Mouse (Mus musculus): ENCODE results near the gene Ramac. TPM values are rescaled to one million over a fixed set of nuclear protein-coding genes. Genes with fewer than 3 reads are reported as not detected.

Ramac gene
- polyA plus RNA-seq, 1 experiment from 2014 or later = 125 TPM

- Histone ChIP-seq H3K9me3 (ENCODE audit: control insufficient read depth, low read length) (no peaks in the 10 kb centered on the region), H3K36me3 (ENCODE audit: control insufficient read depth, insufficient read depth, low read length) (no peaks in the 10 kb centered on the region), H3K27me3 (ENCODE audit: control insufficient read depth, insufficient read depth, low read length) (no peaks in the 10 kb centered on the region), H3K4me3 (ENCODE audit: low read length) (no peak overlapping the region), H3K27ac (ENCODE audit: low read depth, low read length) (no peak overlapping the region), H3K9ac (ENCODE audit: low read depth, low read length) (no peak overlapping the region), H3K4me1 (ENCODE audit: control insufficient read depth, insufficient read depth, low read length) (peaks cover 3% of the 10 kb centered on the region; the same call in 1 of the 2 replicates), H3K4me2 (replicated peaks; ENCODE audit: low read depth, low read length) (no peak overlapping the region)
- WGBS = 86% methylated on average over 6 of the region's 6 CpGs
- no peak for ATAC-seq (ENCODE audit: low FRiP score, low TSS enrichment)
Measured at GRCm38 (mm10) chr7:81731181-81731651, 31.5 kb upstream of the Ramac start.

- 82% methylated on average over 12 of the region's 12 CpGs for WGBS
- H3K4me1 ChIP-seq (ENCODE audit: control insufficient read depth, insufficient read depth, low read length) = 0 out of 2 replicates have a peak, but pooled peaks cover 3% of the 10 kb centered on the region
- H3K27ac ChIP-seq (ENCODE audit: low read depth, low read length) = no peak overlapping the region
- no peak overlapping the region for H3K9ac ChIP-seq (ENCODE audit: low read depth, low read length)
- no peak overlapping the region for H3K4me3 ChIP-seq (ENCODE audit: low read length)
- no peak overlapping the region for H3K4me2 ChIP-seq (replicated peaks; ENCODE audit: low read depth, low read length)
- no peaks in the 10 kb centered on the region for H3K36me3 ChIP-seq (ENCODE audit: control insufficient read depth, insufficient read depth, low read length)
- no peak for ATAC-seq (ENCODE audit: low FRiP score, low TSS enrichment)
- no peaks in the 10 kb centered on the region for H3K9me3 ChIP-seq (ENCODE audit: control insufficient read depth, low read length)
- H3K27me3 ChIP-seq (ENCODE audit: control insufficient read depth, insufficient read depth, low read length) = no peaks in the 10 kb centered on the region
Measured at GRCm38 (mm10) chr7:81732183-81733089, 30.3 kb upstream of the Ramac start.

- Histone ChIP-seq H3K4me1 (ENCODE audit: control insufficient read depth, insufficient read depth, low read length) (no peaks in the 10 kb centered on the region), H3K9ac (ENCODE audit: low read depth, low read length) (no peak overlapping the region), H3K9me3 (ENCODE audit: control insufficient read depth, low read length) (no peaks in the 10 kb centered on the region), H3K4me3 (ENCODE audit: low read length) (no peak overlapping the region), H3K27me3 (ENCODE audit: control insufficient read depth, insufficient read depth, low read length) (no peaks in the 10 kb centered on the region), H3K27ac (ENCODE audit: low read depth, low read length) (no peak overlapping the region), H3K36me3 (ENCODE audit: control insufficient read depth, insufficient read depth, low read length) (no peaks in the 10 kb centered on the region), H3K4me2 (replicated peaks; ENCODE audit: low read depth, low read length) (no peak overlapping the region)
- ATAC-seq (ENCODE audit: low FRiP score, low TSS enrichment) = no peak
- 52% methylated on average over 9 of the region's 9 CpGs for WGBS
Measured at GRCm38 (mm10) chr7:81735300-81736048, 27.3 kb upstream of the Ramac start.

GRCm38 (mm10) chr7:81738720-81739385 is 23.9 kb upstream of the Ramac start:
- no peak for ATAC-seq (ENCODE audit: low FRiP score, low TSS enrichment)
- no peak overlapping the region for H3K4me2 ChIP-seq (replicated peaks; ENCODE audit: low read depth, low read length)
- WGBS = 76% methylated on average over 8 of the region's 8 CpGs

GRCm38 (mm10) chr7:81740010-81740409 is 22.7 kb upstream of the Ramac start:
- no peaks in the 10 kb centered on the region for H3K4me1 ChIP-seq (ENCODE audit: control insufficient read depth, insufficient read depth, low read length)
- H3K27ac ChIP-seq (ENCODE audit: low read depth, low read length) = no peak overlapping the region
- no peak overlapping the region for H3K4me2 ChIP-seq (replicated peaks; ENCODE audit: low read depth, low read length)
- H3K9me3 ChIP-seq (ENCODE audit: control insufficient read depth, low read length) = no peaks in the 10 kb centered on the region
- H3K9ac ChIP-seq (ENCODE audit: low read depth, low read length) = no peak overlapping the region
- no peak overlapping the region for H3K4me3 ChIP-seq (ENCODE audit: low read length)
- 91% methylated on average over 7 of the region's 7 CpGs for WGBS
- H3K27me3 ChIP-seq (ENCODE audit: control insufficient read depth, insufficient read depth, low read length) = no peaks in the 10 kb centered on the region
- H3K36me3 ChIP-seq (ENCODE audit: control insufficient read depth, insufficient read depth, low read length) = no peaks in the 10 kb centered on the region
- no peak for ATAC-seq (ENCODE audit: low FRiP score, low TSS enrichment)

More at GRCm38 (mm10) chr7:81738720-81739385, 23.9 kb upstream of the Ramac start:
- Histone ChIP-seq H3K9ac (ENCODE audit: low read depth, low read length) (no peak overlapping the region), H3K4me1 (ENCODE audit: control insufficient read depth, insufficient read depth, low read length) (no peaks in the 10 kb centered on the region), H3K4me3 (ENCODE audit: low read length) (no peak overlapping the region), H3K27ac (ENCODE audit: low read depth, low read length) (no peak overlapping the region), H3K27me3 (ENCODE audit: control insufficient read depth, insufficient read depth, low read length) (no peaks in the 10 kb centered on the region), H3K36me3 (ENCODE audit: control insufficient read depth, insufficient read depth, low read length) (no peaks in the 10 kb centered on the region), H3K9me3 (ENCODE audit: control insufficient read depth, low read length) (no peaks in the 10 kb centered on the region)

GRCm38 (mm10) chr7:81744145-81744544 is 18.6 kb upstream of the Ramac start:
- Histone ChIP-seq H3K9me3 (ENCODE audit: control insufficient read depth, low read length) (no peaks in the 10 kb centered on the region), H3K4me3 (ENCODE audit: low read length) (no peak overlapping the region), H3K9ac (ENCODE audit: low read depth, low read length) (no peak overlapping the region), H3K36me3 (ENCODE audit: control insufficient read depth, insufficient read depth, low read length) (no peaks in the 10 kb centered on the region), H3K27me3 (ENCODE audit: control insufficient read depth, insufficient read depth, low read length) (no peaks in the 10 kb centered on the region), H3K4me1 (ENCODE audit: control insufficient read depth, insufficient read depth, low read length) (no peaks in the 10 kb centered on the region), H3K4me2 (replicated peaks; ENCODE audit: low read depth, low read length) (no peak overlapping the region), H3K27ac (ENCODE audit: low read depth, low read length) (no peak overlapping the region)
- WGBS = 75% methylated on average over 4 of the region's 4 CpGs
- no peak for ATAC-seq (ENCODE audit: low FRiP score, low TSS enrichment)

- ATAC-seq (ENCODE audit: low FRiP score, low TSS enrichment) = no peak
- no peak overlapping the region for H3K27ac ChIP-seq (ENCODE audit: low read depth, low read length)
- H3K4me1 ChIP-seq (ENCODE audit: control insufficient read depth, insufficient read depth, low read length) = no peaks in the 10 kb centered on the region
- no peak overlapping the region for H3K9ac ChIP-seq (ENCODE audit: low read depth, low read length)
- no peaks in the 10 kb centered on the region for H3K36me3 ChIP-seq (ENCODE audit: control insufficient read depth, insufficient read depth, low read length)
- no peak overlapping the region for H3K4me2 ChIP-seq (replicated peaks; ENCODE audit: low read depth, low read length)
- no peak overlapping the region for H3K4me3 ChIP-seq (ENCODE audit: low read length)
- no peaks in the 10 kb centered on the region for H3K9me3 ChIP-seq (ENCODE audit: control insufficient read depth, low read length)
- no peaks in the 10 kb centered on the region for H3K27me3 ChIP-seq (ENCODE audit: control insufficient read depth, insufficient read depth, low read length)
- WGBS = 83% methylated on average over 3 of the region's 3 CpGs
Measured at GRCm38 (mm10) chr7:81747956-81748355, 14.8 kb upstream of the Ramac start.

GRCm38 (mm10) chr7:81763110-81763845 is 553 bp downstream of the Ramac start:
- Histone ChIP-seq H3K27ac (ENCODE audit: low read depth, low read length) (peak overlapping the region; percentile 78), H3K9me3 (ENCODE audit: control insufficient read depth, low read length) (no peaks in the 10 kb centered on the region), H3K4me2 (replicated peaks; ENCODE audit: low read depth, low read length) (peak overlapping the region; percentile 61), H3K4me3 (ENCODE audit: low read length) (peak overlapping the region; percentile 99), H3K27me3 (ENCODE audit: control insufficient read depth, insufficient read depth, low read length) (no peaks in the 10 kb centered on the region), H3K36me3 (ENCODE audit: control insufficient read depth, insufficient read depth, low read length) (no peaks in the 10 kb centered on the region), H3K9ac (ENCODE audit: low read depth, low read length) (peak overlapping the region; percentile 95), H3K4me1 (ENCODE audit: control insufficient read depth, insufficient read depth, low read length) (peaks cover 11% of the 10 kb centered on the region; the same call in 1 of the 2 replicates)
- 2% methylated on average over 60 of the region's 60 CpGs for WGBS
- ATAC-seq (ENCODE audit: low FRiP score, low TSS enrichment) = peak; percentile 76

Data from kidney, embryonic 14.5 days (tissue).